Mouse (Mus musculus) 3134 (cell line): ENCODE results near the gene Arhgef38.

Experiments used
- DNase-seq: peaks from one replicate; pipeline ENCODE4 v3.0.0-alpha.2; 2011; ENCODE audit warnings: low spot score; ENCODE audit not compliant: insufficient read length; ENCODE audit errors: extremely low read depth

The Arhgef38 gene

GRCm38 (mm10) chr3:133167550-133167949 is 67.2 kb downstream of the Arhgef38 start:
- no peak for DNase-seq

GRCm38 (mm10) chr3:133165130-133165529 is 69.6 kb downstream of the Arhgef38 start:
- DNase-seq = no peak

GRCm38 (mm10) chr3:133163913-133164406 is 70.8 kb downstream of the Arhgef38 start:
- DNase-seq = no peak

- no peak for DNase-seq
Observed at GRCm38 (mm10) chr3:133163174-133163573, 71.6 kb downstream of the Arhgef38 start.

- DNase-seq = no peak
Observed at GRCm38 (mm10) chr3:133161407-133161806, 73.3 kb downstream of the Arhgef38 start.

- no peak for DNase-seq
Observed at GRCm38 (mm10) chr3:133158260-133158659, 76.5 kb downstream of the Arhgef38 start.

- DNase-seq = no peak
Observed at GRCm38 (mm10) chr3:133154683-133155082, 80.1 kb downstream of the Arhgef38 start.

- no peak for DNase-seq
Observed at GRCm38 (mm10) chr3:133153629-133154028, 81.1 kb downstream of the Arhgef38 start.

- DNase-seq = no peak
Observed at GRCm38 (mm10) chr3:133152831-133153230, 81.9 kb downstream of the Arhgef38 start.

GRCm38 (mm10) chr3:133151629-133152028 is 83.1 kb downstream of the Arhgef38 start:
- DNase-seq = no peak

- DNase-seq = no peak
Observed at GRCm38 (mm10) chr3:133144511-133145147, 90.1 kb downstream of the Arhgef38 start.

GRCm38 (mm10) chr3:133141877-133142276 is 92.9 kb downstream of the Arhgef38 start:
- DNase-seq = no peak

- DNase-seq = no peak
Observed at GRCm38 (mm10) chr3:133132611-133133010, 102.1 kb downstream of the Arhgef38 start.

GRCm38 (mm10) chr3:133131372-133131771 is 103.4 kb downstream of the Arhgef38 start:
- no peak for DNase-seq

GRCm38 (mm10) chr3:133113281-133113680 is 121.5 kb downstream of the Arhgef38 start:
- DNase-seq = no peak

GRCm38 (mm10) chr3:133111741-133112140 is 123.0 kb downstream of the Arhgef38 start:
- no peak for DNase-seq

GRCm38 (mm10) chr3:133109844-133110243 is 124.9 kb downstream of the Arhgef38 start:
- no peak for DNase-seq

GRCm38 (mm10) chr3:133108731-133109130 is 126.0 kb downstream of the Arhgef38 start:
- no peak for DNase-seq

GRCm38 (mm10) chr3:133104436-133104835 is 130.3 kb downstream of the Arhgef38 start:
- no peak for DNase-seq

GRCm38 (mm10) chr3:133103768-133104167 is 131.0 kb downstream of the Arhgef38 start:
- no peak for DNase-seq

GRCm38 (mm10) chr3:133098909-133099308 is 135.8 kb downstream of the Arhgef38 start:
- no peak for DNase-seq

GRCm38 (mm10) chr3:133098336-133098735 is 136.4 kb downstream of the Arhgef38 start:
- DNase-seq = no peak

- no peak for DNase-seq
Observed at GRCm38 (mm10) chr3:133097936-133098335, 136.8 kb downstream of the Arhgef38 start.
